Mouse (Mus musculus) hindbrain, embryonic 12.5 days (tissue): Measurements from ENCODE around the gene Ubc. TPM values are rescaled to one million over a fixed set of nuclear protein-coding genes. Genes with fewer than 3 reads are reported as not detected.
A peak's percentile ranks its signal among the peaks of the same experiment; 100 is the strongest.

Experiments used
- ATAC-seq: fragments of 200-750 bp; cut with Nextera tagmentation; 2 replicates; pipeline ENCODE4 v1.8.0; 2017; ENCODE audit warnings: moderate TSS enrichment; ENCODE audit not compliant: low FRiP score
- H3K27ac ChIP-seq: fragments of 300-500 bp; sonication (generic); 2 replicates; pipeline ENCODE4 v1.5.1; 2016; ENCODE audit warnings: mild to moderate bottlenecking
- H3K27me3 ChIP-seq: fragments of 300-500 bp; sonication (generic); 2 replicates; pipeline ENCODE4 v1.6.1; 2016; ENCODE audit warnings: mild to moderate bottlenecking
- H3K36me3 ChIP-seq: fragments of 300-500 bp; sonication (generic); 2 replicates; pipeline ENCODE4 v1.6.1; 2016; ENCODE audit warnings: mild to moderate bottlenecking
- H3K4me1 ChIP-seq: fragments of 300-500 bp; sonication (generic); 2 replicates; pipeline ENCODE4 v1.6.1; 2016
- H3K4me2 ChIP-seq: fragments of 300-500 bp; sonication (generic); replicated peaks from 2 replicates; pipeline ENCODE4 v1.6.1; 2016; ENCODE audit warnings: mild to moderate bottlenecking
- H3K4me3 ChIP-seq: fragments of 300-500 bp; sonication (generic); 2 replicates; pipeline ENCODE4 v1.5.1; 2016; ENCODE audit warnings: mild to moderate bottlenecking
- H3K9ac ChIP-seq: fragments of 300-500 bp; sonication (generic); 2 replicates; pipeline ENCODE4 v1.6.1; 2016; ENCODE audit warnings: mild to moderate bottlenecking, moderate library complexity
- H3K9me3 ChIP-seq: fragments of 300-500 bp; sonication (generic); replicated peaks from 2 replicates; pipeline ENCODE4 v1.6.1; 2016; ENCODE audit warnings: mild to moderate bottlenecking
- WGBS: fragments of 180-500 bp; shearing (Covaris S2); methylation state at CpG from one replicate; pipeline ENCODE4 v1.1.7; 2016; 5-methylcytosine and 5-hydroxymethylcytosine counted together
- polyA plus RNA-seq: library from polyadenylated mRNA; unstranded; fragments of >200 nt; fragmentation: Nextera tagmentation; extraction: Ambion mirVana; gene quantifications from 2 replicates; pipeline ENCODE4 v1.2.1, GENCODE M21; 2016

Ubc gene
- polyA plus RNA-seq, 1 experiment from 2014 or later, result 1,117 TPM

- H3K4me3 ChIP-seq, result no peak overlapping the region
- 95% methylated on average over 5 of the region's 5 CpGs for WGBS
- peaks cover 12% of the 10 kb centered on the region; the same call in 1 of the 2 replicates for H3K4me1 ChIP-seq
- H3K4me2 ChIP-seq, result no peak overlapping the region
- H3K9ac ChIP-seq, result no peak overlapping the region
- ATAC-seq, result no peak
- no peaks in the 10 kb centered on the region; the same call in 1 of the 2 replicates for H3K9me3 ChIP-seq
- H3K27ac ChIP-seq, result no peak overlapping the region
- no peaks in the 10 kb centered on the region for H3K36me3 ChIP-seq
- no peaks in the 10 kb centered on the region for H3K27me3 ChIP-seq
Observed at GRCm38 (mm10) chr5:125352781-125353294, 37.2 kb downstream of the Ubc start.

- Histone ChIP-seq H3K27ac (no peak overlapping the region), H3K4me1 (peaks cover 12% of the 10 kb centered on the region; the same call in 1 of the 2 replicates)
- 89% methylated on average over 5 of the region's 5 CpGs for WGBS
Observed at GRCm38 (mm10) chr5:125351939-125352338, 38.1 kb downstream of the Ubc start.

GRCm38 (mm10) chr5:125351057-125351456, 38.9 kb downstream of the Ubc start:
- WGBS, result 78% methylated on average over 8 of the region's 8 CpGs
- Histone ChIP-seq H3K4me3 (no peak overlapping the region), H3K27me3 (peaks cover 5% of the 10 kb centered on the region; the same call in 1 of the 2 replicates), H3K4me1 (peaks cover 12% of the 10 kb centered on the region; the same call in 1 of the 2 replicates), H3K4me2 (no peak overlapping the region), H3K9me3 (no peaks in the 10 kb centered on the region; the same call in 1 of the 2 replicates), H3K36me3 (no peaks in the 10 kb centered on the region), H3K27ac (no peak overlapping the region), H3K9ac (no peak overlapping the region)
- no peak for ATAC-seq

More at GRCm38 (mm10) chr5:125351939-125352338, 38.1 kb downstream of the Ubc start:
- Histone ChIP-seq H3K27me3 (peaks cover 2% of the 10 kb centered on the region; the same call in 1 of the 2 replicates), H3K4me2 (no peak overlapping the region), H3K4me3 (no peak overlapping the region), H3K36me3 (no peaks in the 10 kb centered on the region), H3K9ac (no peak overlapping the region), H3K9me3 (no peaks in the 10 kb centered on the region; the same call in 1 of the 2 replicates)
- no peak for ATAC-seq

- Histone ChIP-seq H3K27ac (no peak overlapping the region), H3K36me3 (no peaks in the 10 kb centered on the region), H3K9ac (no peak overlapping the region), H3K9me3 (no peaks in the 10 kb centered on the region; the same call in 1 of the 2 replicates), H3K4me1 (no peaks in the 10 kb centered on the region), H3K27me3 (peaks cover 5% of the 10 kb centered on the region; the same call in 1 of the 2 replicates), H3K4me3 (no peak overlapping the region), H3K4me2 (no peak overlapping the region)
- WGBS, result 78% methylated on average over 3 of the region's 3 CpGs
- no peak for ATAC-seq
Observed at GRCm38 (mm10) chr5:125349391-125349790, 40.6 kb downstream of the Ubc start.

- peaks cover 5% of the 10 kb centered on the region; the same call in 1 of the 2 replicates for H3K27me3 ChIP-seq
- no peak for ATAC-seq
- 40% methylated on average over 8 of the region's 8 CpGs for WGBS
- no peaks in the 10 kb centered on the region for H3K4me1 ChIP-seq
- no peaks in the 10 kb centered on the region for H3K36me3 ChIP-seq
- no peaks in the 10 kb centered on the region; the same call in 1 of the 2 replicates for H3K9me3 ChIP-seq
- no peak overlapping the region for H3K9ac ChIP-seq
- H3K4me2 ChIP-seq, result no peak overlapping the region
- H3K27ac ChIP-seq, result no peak overlapping the region
- no peak overlapping the region for H3K4me3 ChIP-seq
Observed at GRCm38 (mm10) chr5:125348487-125348886, 41.5 kb downstream of the Ubc start.

- WGBS, result 74% methylated on average over 7 of the region's 7 CpGs
Observed at GRCm38 (mm10) chr5:125348067-125348466, 41.9 kb downstream of the Ubc start.

GRCm38 (mm10) chr5:125344296-125344695, 45.7 kb downstream of the Ubc start:
- H3K4me2 ChIP-seq, result no peak overlapping the region
- ATAC-seq, result no peak
- no peak overlapping the region for H3K4me3 ChIP-seq
- peaks cover 20% of the 10 kb centered on the region for H3K4me1 ChIP-seq
- no peak overlapping the region for H3K9ac ChIP-seq
- H3K27ac ChIP-seq, result no peak overlapping the region
- H3K36me3 ChIP-seq, result no peaks in the 10 kb centered on the region
- WGBS, result 94% methylated on average over 6 of the region's 6 CpGs
- no peaks in the 10 kb centered on the region for H3K9me3 ChIP-seq
- H3K27me3 ChIP-seq, result peaks cover 11% of the 10 kb centered on the region

More at GRCm38 (mm10) chr5:125348067-125348466, 41.9 kb downstream of the Ubc start:
- ATAC-seq, result no peak
- Histone ChIP-seq H3K36me3 (no peaks in the 10 kb centered on the region), H3K4me1 (no peaks in the 10 kb centered on the region), H3K4me3 (no peak overlapping the region), H3K27me3 (peaks cover 5% of the 10 kb centered on the region; the same call in 1 of the 2 replicates), H3K4me2 (no peak overlapping the region), H3K9ac (no peak overlapping the region), H3K27ac (no peak overlapping the region), H3K9me3 (no peaks in the 10 kb centered on the region; the same call in 1 of the 2 replicates)

GRCm38 (mm10) chr5:125341459-125342090, 48.4 kb downstream of the Ubc start:
- H3K27me3 ChIP-seq, result peaks cover 8% of the 10 kb centered on the region
- H3K9me3 ChIP-seq, result no peaks in the 10 kb centered on the region
- H3K9ac ChIP-seq, result no peak overlapping the region
- peak overlapping the region; percentile 53 for H3K4me3 ChIP-seq
- no peaks in the 10 kb centered on the region for H3K36me3 ChIP-seq
- no peak overlapping the region for H3K27ac ChIP-seq
- peaks cover 27% of the 10 kb centered on the region for H3K4me1 ChIP-seq
- WGBS, result 53% methylated on average over 14 of the region's 14 CpGs
- ATAC-seq, result no peak
- peak overlapping the region; percentile 86 for H3K4me2 ChIP-seq

- ATAC-seq, result peak; percentile 75
- Histone ChIP-seq H3K27ac (no peak within 1 kb of the TSS), H3K9me3 (no peaks in the 10 kb centered on the region), H3K4me1 (peaks cover 27% of the 10 kb centered on the region), H3K27me3 (peaks cover 8% of the 10 kb centered on the region), H3K4me2 (peak within 1 kb of the TSS; percentile 86), H3K4me3 (peak within 1 kb of the TSS; percentile 53), H3K9ac (peak within 1 kb of the TSS; percentile 66), H3K36me3 (no peaks in the 10 kb centered on the region)
- WGBS, result under 1% methylated on average over 42 of the region's 42 CpGs
Observed at GRCm38 (mm10) chr5:125340547-125341262, 49.3 kb downstream of the Ubc start, which contains the start of gene Scarb1. Scarb1 (minus strand) TSS chr5:125341094.

GRCm38 (mm10) chr5:125339851-125340531, 50.0 kb downstream of the Ubc start:
- Histone ChIP-seq H3K27me3 (peaks cover 8% of the 10 kb centered on the region), H3K4me1 (peaks cover 27% of the 10 kb centered on the region), H3K4me2 (peak overlapping the region; percentile 86), H3K36me3 (no peaks in the 10 kb centered on the region), H3K9ac (peak overlapping the region; percentile 66), H3K4me3 (peak overlapping the region; percentile 53), H3K27ac (no peak overlapping the region), H3K9me3 (no peaks in the 10 kb centered on the region)
- peak; percentile 35 for ATAC-seq
- 1% methylated on average over 25 of the region's 25 CpGs for WGBS

- peaks cover 8% of the 10 kb centered on the region for H3K27me3 ChIP-seq
- ATAC-seq, result no peak
- H3K4me1 ChIP-seq, result peaks cover 27% of the 10 kb centered on the region
- 3% methylated on average over 18 of the region's 18 CpGs for WGBS
- H3K36me3 ChIP-seq, result no peaks in the 10 kb centered on the region
- H3K4me2 ChIP-seq, result peak overlapping the region; percentile 86
- peak overlapping the region; percentile 66; the same call in 1 of the 2 replicates for H3K9ac ChIP-seq
- peak overlapping the region; percentile 53 for H3K4me3 ChIP-seq
- 0 out of 2 replicates have a peak overlapping the region, but pooled peaks have one; percentile 30 for H3K27ac ChIP-seq
- no peaks in the 10 kb centered on the region for H3K9me3 ChIP-seq
Observed at GRCm38 (mm10) chr5:125339108-125339751, 50.8 kb downstream of the Ubc start.
